Comparison of ENCODE assay signal across 9 mouse cellular contexts in genomic region chr4:59363041-59363440, GRCm38 (mm10).
A peak's percentile ranks its signal among the peaks of the same experiment; 100 is the strongest.
DNase-seq lines count a peak whose midpoint lies in the region; ATAC-seq and TF ChIP-seq lines count a peak whose summit lies in the region.
"Had no signal": no experiment of that assay in that cellular context is flagged by ENCODE, and none has a peak within 500 bp of the region (broad histone marks: within the 10 kb centered on the region; RNA-seq: fewer than 3 reads in every experiment).

No protein-coding gene starts in this region.

- H3K4me1 ChIP-seq in intestine, postnatal 0 days (replicated peaks; ENCODE audit: control insufficient read depth, insufficient read depth, low read length): peaks cover 8% of the 10 kb centered on the region; the same call in 1 of the 2 replicates
- H3K4me1 ChIP-seq in liver, embryonic 15.5 days (replicated peaks): peaks cover 31% of the 10 kb centered on the region
- H3K4me1 ChIP-seq in stomach, embryonic 16.5 days (ENCODE audit: control insufficient read depth, insufficient read depth, low read length): peaks cover 16% of the 10 kb centered on the region
- H3K4me1 ChIP-seq in midbrain, embryonic 14.5 days (ENCODE audit: control insufficient read depth, insufficient read depth, low read length): peaks cover 6% of the 10 kb centered on the region; the same call in 1 of the 2 replicates

- H3K27me3 ChIP-seq in intestine, postnatal 0 days (replicated peaks; ENCODE audit: control insufficient read depth, insufficient read depth, low read length): no peaks in the 10 kb centered on the region
- H3K27me3 ChIP-seq in liver, embryonic 15.5 days: no peaks in the 10 kb centered on the region
- H3K27me3 ChIP-seq in stomach, embryonic 16.5 days (ENCODE audit: control insufficient read depth, insufficient read depth, low read length): no peaks in the 10 kb centered on the region
- no peaks in the 10 kb centered on the region for H3K27me3 ChIP-seq in midbrain, embryonic 14.5 days (ENCODE audit: control insufficient read depth, insufficient read depth, low read length)

- TF ChIP-seq CTCF in intestine, postnatal 0 days (IDR thresholded peaks at IDR 0.05; ENCODE audit: low read depth): no peak

- no peaks in the 10 kb centered on the region for H3K9me3 ChIP-seq in intestine, postnatal 0 days (ENCODE audit: control insufficient read depth)
- no peaks in the 10 kb centered on the region for H3K9me3 ChIP-seq in liver, embryonic 15.5 days (replicated peaks)
- H3K9me3 ChIP-seq in stomach, embryonic 16.5 days (replicated peaks; ENCODE audit: control insufficient read depth, low read length): no peaks in the 10 kb centered on the region
- H3K9me3 ChIP-seq in midbrain, embryonic 14.5 days (ENCODE audit: control insufficient read depth, low read length): no peaks in the 10 kb centered on the region

- WGBS in intestine, postnatal 0 days: 22% methylated on average over 9 of the region's 9 CpGs
- WGBS in liver, embryonic 15.5 days (ENCODE audit: insufficient replicate concordance): 47% methylated on average over 9 of the region's 9 CpGs
- WGBS in stomach, embryonic 16.5 days: 49% methylated on average over 9 of the region's 9 CpGs
- 73% methylated on average over 9 of the region's 9 CpGs for WGBS in midbrain, embryonic 14.5 days

- ATAC-seq in intestine, postnatal 0 days: peak; percentile 77
- peak; percentile 66 for ATAC-seq in liver, embryonic 15.5 days (ENCODE audit: insufficient read depth)
- ATAC-seq in stomach, embryonic 16.5 days (ENCODE audit: insufficient read depth, low FRiP score): peak; percentile 67; the same call in 1 of the 2 replicates
- no peak for ATAC-seq in midbrain, embryonic 14.5 days (ENCODE audit: low FRiP score, low TSS enrichment)

- H3K4me2 ChIP-seq in intestine, postnatal 0 days (replicated peaks; ENCODE audit: low read depth): peak overlapping the region; percentile 30
- peak overlapping the region; percentile 19; the same call in 1 of the 2 replicates for H3K4me2 ChIP-seq in liver, embryonic 15.5 days
- H3K4me2 ChIP-seq in stomach, embryonic 16.5 days (ENCODE audit: low read depth, low read length): no peak overlapping the region
- H3K4me2 ChIP-seq in midbrain, embryonic 14.5 days (ENCODE audit: low read length): no peak overlapping the region

- DNase-seq in layer of hippocampus, adult 9-11 months: peak; percentile 58
- DNase-seq in layer of hippocampus, adult 9-10 months (ENCODE audit: low spot score): no peak
- DNase-seq in cerebellum, adult 9-11 months: no peak
- no peak for DNase-seq in adrenal gland, postnatal 36 days
- no peak for DNase-seq in midbrain, embryonic 14.5 days
- DNase-seq: adrenal gland, adult 2 months had no signal

- H3K27ac ChIP-seq in intestine, postnatal 0 days (ENCODE audit: low read depth, low read length): peak overlapping the region; percentile 71
- H3K27ac ChIP-seq in liver, embryonic 15.5 days (replicated peaks): peak overlapping the region; percentile 56
- H3K27ac ChIP-seq in stomach, embryonic 16.5 days (ENCODE audit: low read length): peak overlapping the region; percentile 62; the same call in 1 of the 2 replicates
- no peak overlapping the region for H3K27ac ChIP-seq in midbrain, embryonic 14.5 days (replicated peaks; ENCODE audit: low read depth, low read length)

- H3K36me3 ChIP-seq in intestine, postnatal 0 days (ENCODE audit: control insufficient read depth, insufficient read depth): no peaks in the 10 kb centered on the region
- H3K36me3 ChIP-seq in liver, embryonic 15.5 days (replicated peaks): 0 out of 2 replicates have a peak, but pooled peaks cover 11% of the 10 kb centered on the region
- no peaks in the 10 kb centered on the region for H3K36me3 ChIP-seq in stomach, embryonic 16.5 days (ENCODE audit: control insufficient read depth, insufficient read depth, low read length)
- no peaks in the 10 kb centered on the region for H3K36me3 ChIP-seq in midbrain, embryonic 14.5 days (ENCODE audit: control insufficient read depth, insufficient read depth, low read length)

- no peak overlapping the region for H3K9ac ChIP-seq in intestine, postnatal 0 days (ENCODE audit: low read depth, low read length)
- H3K9ac ChIP-seq in liver, embryonic 15.5 days: no peak overlapping the region
- no peak overlapping the region for H3K9ac ChIP-seq in stomach, embryonic 16.5 days (ENCODE audit: low read length)
- no peak overlapping the region for H3K9ac ChIP-seq in midbrain, embryonic 14.5 days (replicated peaks; ENCODE audit: low read length)

- H3K4me3 ChIP-seq in intestine, postnatal 0 days (ENCODE audit: low read depth, low read length): no peak overlapping the region
- H3K4me3 ChIP-seq in liver, embryonic 15.5 days (replicated peaks): no peak overlapping the region
- H3K4me3 ChIP-seq in stomach, embryonic 16.5 days (replicated peaks; ENCODE audit: low read length): no peak overlapping the region
- H3K4me3 ChIP-seq in midbrain, embryonic 14.5 days (replicated peaks; ENCODE audit: low read depth, low read length): no peak overlapping the region

Comparison
In these comparisons a context has a peak if more than half of its experiments do, and no peak if none do; other contexts are left out.
1. H3K4me2 ChIP-seq: peak in intestine, postnatal 0 days (single experiment) and liver, embryonic 15.5 days (single experiment); none in stomach, embryonic 16.5 days (single experiment) and midbrain, embryonic 14.5 days (single experiment).